19 mouse cellular contexts compared by ENCODE assay signal in genomic region chr4:114357420-114357819, GRCm38 (mm10). TPM values are rescaled to one million over a fixed set of nuclear protein-coding genes. Genes with fewer than 3 reads are reported as not detected.
DNase-seq lines count a peak whose midpoint lies in the region; ATAC-seq lines count a peak whose summit lies in the region.
"Had no signal": no experiment of that assay in that cellular context is flagged by ENCODE, and none has a peak within 500 bp of the region (broad histone marks: within the 10 kb centered on the region; RNA-seq: fewer than 3 reads in every experiment).

No protein-coding gene starts in this region.

- 0 out of 2 replicates have a peak overlapping the region, but pooled peaks have one; percentile 2 for H3K27ac ChIP-seq in heart, embryonic 16.5 days (ENCODE audit: low read length)
- no peak overlapping the region for H3K27ac ChIP-seq in intestine, embryonic 15.5 days
- H3K27ac ChIP-seq: embryonic facial prominence, embryonic 13.5 days; hindbrain, embryonic 12.5 days; kidney, postnatal 0 days; layer of hippocampus, adult 2 months had no signal

- peaks cover 29% of the 10 kb centered on the region for H3K4me1 ChIP-seq in heart, embryonic 16.5 days (ENCODE audit: control insufficient read depth, insufficient read depth, low read length)
- H3K4me1 ChIP-seq in intestine, embryonic 15.5 days (replicated peaks) = no peaks in the 10 kb centered on the region
- H3K4me1 ChIP-seq: embryonic facial prominence, embryonic 13.5 days; hindbrain, embryonic 12.5 days had no signal

- H3K4me2 ChIP-seq in heart, embryonic 16.5 days (ENCODE audit: low read depth, low read length) = no peak overlapping the region
- H3K4me2 ChIP-seq in intestine, embryonic 15.5 days (replicated peaks) = no peak overlapping the region
- H3K4me2 ChIP-seq: embryonic facial prominence, embryonic 13.5 days; hindbrain, embryonic 12.5 days had no signal

- H3K9ac ChIP-seq in heart, embryonic 16.5 days (ENCODE audit: low read length) = no peak overlapping the region
- no peak overlapping the region for H3K9ac ChIP-seq in intestine, embryonic 15.5 days
- H3K9ac ChIP-seq: embryonic facial prominence, embryonic 13.5 days; hindbrain, embryonic 12.5 days had no signal

- no peaks in the 10 kb centered on the region for H3K27me3 ChIP-seq in heart, embryonic 16.5 days (ENCODE audit: control insufficient read depth, insufficient read depth, low read length)
- H3K27me3 ChIP-seq in intestine, embryonic 15.5 days (replicated peaks) = no peaks in the 10 kb centered on the region
- H3K27me3 ChIP-seq: hindbrain, embryonic 12.5 days had no signal

- no peaks in the 10 kb centered on the region for H3K36me3 ChIP-seq in heart, embryonic 16.5 days (ENCODE audit: control insufficient read depth, insufficient read depth)
- H3K36me3 ChIP-seq in intestine, embryonic 15.5 days = no peaks in the 10 kb centered on the region
- H3K36me3 ChIP-seq: embryonic facial prominence, embryonic 13.5 days; hindbrain, embryonic 12.5 days had no signal

- peak; percentile 16 for DNase-seq in embryo, embryonic 10 days (ENCODE audit: low spot score)
- DNase-seq in embryo, embryonic 10.5 days (ENCODE audit: low spot score) = no peak
- no peak for DNase-seq in heart, postnatal 4 days
- peak; percentile 45 for DNase-seq in adrenal gland, adult 2 months
- no peak for DNase-seq in c-Kit-positive CD71-positive TER-119-positive erythroid progenitor cells, embryonic 14.5 days (ENCODE audit: low spot score)
- DNase-seq: cerebellum, postnatal 25 days; right cerebral cortex, postnatal 14 days; thymus, postnatal 14 days had no signal

- H3K9me3 ChIP-seq in heart, embryonic 16.5 days (replicated peaks; ENCODE audit: control insufficient read depth, low read length) = no peaks in the 10 kb centered on the region
- no peaks in the 10 kb centered on the region for H3K9me3 ChIP-seq in intestine, embryonic 15.5 days
- H3K9me3 ChIP-seq: embryonic facial prominence, embryonic 13.5 days; hindbrain, embryonic 12.5 days had no signal

- 11% methylated on average over 4 of the region's 4 CpGs for WGBS in heart, embryonic 16.5 days
- 24% methylated on average over 4 of the region's 4 CpGs for WGBS in intestine, embryonic 15.5 days

- peak; percentile 63 for ATAC-seq in heart, embryonic 16.5 days (replicated peaks; ENCODE audit: extremely low read depth, insufficient read depth, low FRiP score)
- ATAC-seq in intestine, embryonic 15.5 days = peak; percentile 80
- ATAC-seq in activated CD4-positive, CD25-positive, alpha-beta regulatory T cell, adult 4 months = no peak
- ATAC-seq: forebrain, embryonic 16.5 days; inflammation-experienced regulatory T-cells, adult 6 months; midbrain, embryonic 16.5 days had no signal

- H3K4me3 ChIP-seq in heart, embryonic 16.5 days (ENCODE audit: low read length) = no peak overlapping the region
- H3K4me3 ChIP-seq in intestine, embryonic 15.5 days (replicated peaks) = no peak overlapping the region
- H3K4me3 ChIP-seq: embryonic facial prominence, embryonic 13.5 days; hindbrain, embryonic 12.5 days; layer of hippocampus, adult 2 months had no signal

RNA-seq across cellular contexts. Expression of gene Trabd2b, which starts 49.1 kb away (rescaled TPM):
- polyA plus RNA-seq in heart, embryonic 16.5 days (2015; fragmentation: Nextera tagmentation; extraction: Ambion mirVana) = 2.8 and 3.4 TPM in 2 replicates
- 10 to 100 TPM; 19.0 to 19.9 TPM for total RNA-seq in heart, postnatal 4 days (2021)
- total RNA-seq in adrenal gland, adult 2 months (2021) = 1 to 10 TPM; 1.9 to 2.5 TPM
- polyA plus RNA-seq in adrenal gland, adult 2 months (2012; rRNA removed) = 2.4 and 2.5 TPM in 2 replicates
- 0.53 and 0.61 TPM in 2 replicates for polyA plus RNA-seq in intestine, embryonic 15.5 days (2015; fragmentation: Nextera tagmentation; extraction: Ambion mirVana)
- not detected for polyA plus RNA-seq in activated CD4-positive, CD25-positive, alpha-beta regulatory T cell, adult 4 months (2017; shearing (Covaris generic))
- total RNA-seq: MEL had no signal
- polyA plus RNA-seq: inflammation-experienced regulatory T-cells, adult 6 months had no signal

Comparison
In these comparisons a context has a peak if more than half of its experiments do, and no peak if none do; other contexts are left out.
1. DNase-seq: peak in embryo, embryonic 10 days (single experiment) and adrenal gland, adult 2 months (single experiment); none in embryo, embryonic 10.5 days (single experiment), heart, postnatal 4 days (single experiment) and c-Kit-positive CD71-positive TER-119-positive erythroid progenitor cells, embryonic 14.5 days (single experiment).